Mouse (Mus musculus) embryonic fibroblast, embryonic 13.5 days (primary cell): Measurements from ENCODE around the gene Spaar.

ENCODE experiments used
- CTCF ChIP-seq: IDR thresholded peaks from 2 replicates; pipeline ENCODE4 v1.5.1; 2011; ENCODE audit warnings: mild to moderate bottlenecking, control low read depth, low read length, moderate library complexity, borderline replicate concordance; ENCODE audit not compliant: insufficient read depth
- POLR2A ChIP-seq: IDR thresholded peaks from 2 replicates; pipeline ENCODE4 v1.6.1; 2011; ENCODE audit warnings: low read depth, mild to moderate bottlenecking, control low read depth, low read length, moderate library complexity

GRCm38 (mm10) chr4:43757213-43757612 is 27.4 kb downstream of the Spaar start:
- no peak for TF ChIP-seq CTCF
- TF ChIP-seq POLR2A = no peak
